Mouse (Mus musculus) monocyte, adult 5-6 weeks (primary cell): Measurements from ENCODE around the gene Ccdc24. TPM values are rescaled to one million over a fixed set of nuclear protein-coding genes. Genes with fewer than 3 reads are reported as not detected.
A peak's percentile ranks its signal among the peaks of the same experiment; 100 is the strongest.

Source experiments
- ATAC-seq: fragments of 153-309, 156-312 bp; replicated peaks from 2 replicates; pipeline ENCODE4 v1.8.0; 2017; ENCODE audit warnings: mild to moderate bottlenecking; ENCODE audit not compliant: low TSS enrichment, insufficient number of reproducible peaks, severe bottlenecking, poor library complexity, low FRiP score
- total RNA-seq: library from RNA; stranded (forward); fragments of 200-1000, 200-491, 200-594 nt; gene quantifications from 3 replicates; pipeline ENCODE4 v1.2.3, GENCODE M21; 2017

Ccdc24 gene
- total RNA-seq, 1 experiment from 2014 or later, result not detected

- ATAC-seq, result no peak
These were observed 23.0 kb upstream of the Ccdc24 start for GRCm38 (mm10) chr4:117895339-117895738.

DNA sequence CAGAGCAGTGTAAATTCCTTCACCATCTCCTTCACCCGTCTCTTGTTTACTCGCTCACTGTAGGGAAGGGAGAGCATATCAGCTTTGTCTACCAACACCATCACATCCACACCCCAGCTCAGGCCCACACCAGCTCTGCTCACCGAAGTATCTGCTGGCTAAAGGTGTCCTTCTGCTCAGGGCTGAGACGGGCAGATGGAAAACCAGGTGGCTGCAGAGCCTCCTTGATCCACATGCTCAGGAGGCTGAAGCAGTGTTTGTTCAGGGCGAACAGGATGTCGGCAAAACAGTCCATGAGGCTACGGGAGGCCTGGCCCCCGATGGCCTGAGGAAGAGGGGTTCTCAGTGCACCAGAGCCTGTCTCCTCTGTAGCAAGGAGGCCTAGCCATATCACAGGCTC lies 22.2 kb upstream of the Ccdc24 start:
- ATAC-seq, result no peak

DNA sequence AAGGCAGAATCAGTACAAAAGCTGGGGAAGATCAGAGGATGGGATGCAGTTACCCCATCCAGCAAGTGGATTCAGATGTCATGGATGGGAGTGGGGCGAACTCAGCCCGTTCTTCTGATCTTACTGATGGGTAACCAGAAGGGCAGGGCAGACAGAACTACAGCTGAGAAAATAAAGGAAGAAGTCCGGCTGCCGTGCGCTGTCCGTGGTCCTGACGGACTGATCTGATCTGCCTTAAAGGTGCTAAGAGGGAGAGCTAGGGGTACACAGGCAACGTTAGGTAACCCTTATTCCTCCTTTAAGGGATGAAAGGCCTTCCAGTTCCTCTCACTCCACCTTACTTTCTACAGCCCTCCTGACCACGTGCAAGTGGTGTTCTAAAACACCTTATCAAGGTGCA lies 21.0 kb upstream of the Ccdc24 start:
- no peak for ATAC-seq

DNA sequence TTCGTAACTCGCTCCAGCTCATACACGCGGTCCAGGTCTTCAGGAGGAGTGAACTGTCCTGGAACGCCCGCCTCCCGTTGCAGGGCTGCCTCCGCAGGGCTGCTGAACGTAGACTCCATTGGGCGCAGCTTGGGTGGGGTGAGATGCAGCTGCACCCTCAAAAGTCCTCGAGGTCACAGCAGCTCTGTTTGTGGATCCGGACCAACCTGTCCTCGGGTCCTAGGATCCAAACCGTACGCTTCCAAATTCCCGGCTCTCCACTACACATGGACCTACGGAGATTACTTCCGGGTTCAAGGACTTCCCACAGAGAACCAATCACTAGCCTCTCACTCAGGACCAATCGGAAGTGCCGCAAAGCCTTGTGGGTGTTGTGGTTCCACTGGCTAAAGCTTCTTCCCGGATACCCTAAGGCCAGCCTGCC lies 19.4 kb upstream of the Ccdc24 start, which contains the start of gene Dph2:
Dph2 (minus strand) TSS at position 295 of the 424 bp plus-strand sequence.
- peak; percentile 90 for ATAC-seq

DNA sequence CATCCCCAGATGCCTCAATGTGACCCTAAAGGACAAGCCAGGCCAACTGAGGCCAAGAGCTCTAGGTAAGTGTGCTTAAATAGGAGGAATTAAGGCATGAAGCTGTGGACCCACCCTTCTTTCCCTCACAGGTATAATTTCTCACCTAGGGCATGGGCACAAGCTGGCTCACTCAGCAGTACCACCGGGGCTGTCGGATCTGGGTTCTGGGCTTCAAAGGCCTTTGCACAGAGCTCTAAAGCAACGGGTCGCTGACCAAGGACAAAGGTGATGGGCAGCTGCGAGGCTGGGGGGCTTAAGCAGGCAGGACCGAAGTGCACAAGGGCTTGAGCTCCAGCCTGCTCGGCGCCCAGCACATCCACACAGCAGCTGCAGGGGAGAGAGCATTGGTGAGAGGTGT lies 18.4 kb upstream of the Ccdc24 start:
- ATAC-seq, result no peak

DNA sequence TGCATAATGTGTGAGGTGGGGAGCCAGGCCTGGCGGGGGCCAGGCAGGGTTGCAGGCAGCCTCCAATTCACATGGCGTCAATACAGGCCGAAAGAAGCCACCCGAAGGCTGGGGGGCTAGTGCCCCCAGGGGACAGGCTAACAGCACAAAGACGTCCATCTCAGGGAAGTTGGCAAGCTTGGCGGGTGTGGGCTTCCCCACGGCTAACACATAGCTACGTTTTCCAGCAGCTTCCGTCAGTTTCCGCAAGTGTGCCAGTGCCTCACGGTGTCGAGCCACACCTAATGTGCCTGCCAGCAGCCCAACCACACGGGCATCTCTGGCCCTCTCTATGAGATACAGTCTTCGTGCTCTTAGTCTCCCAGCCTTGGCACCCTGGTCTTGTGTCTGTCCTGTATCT lies 17.7 kb upstream of the Ccdc24 start:
- no peak for ATAC-seq

- no peak for ATAC-seq
These were observed 17.1 kb upstream of the Ccdc24 start for GRCm38 (mm10) chr4:117889471-117889870.

DNA sequence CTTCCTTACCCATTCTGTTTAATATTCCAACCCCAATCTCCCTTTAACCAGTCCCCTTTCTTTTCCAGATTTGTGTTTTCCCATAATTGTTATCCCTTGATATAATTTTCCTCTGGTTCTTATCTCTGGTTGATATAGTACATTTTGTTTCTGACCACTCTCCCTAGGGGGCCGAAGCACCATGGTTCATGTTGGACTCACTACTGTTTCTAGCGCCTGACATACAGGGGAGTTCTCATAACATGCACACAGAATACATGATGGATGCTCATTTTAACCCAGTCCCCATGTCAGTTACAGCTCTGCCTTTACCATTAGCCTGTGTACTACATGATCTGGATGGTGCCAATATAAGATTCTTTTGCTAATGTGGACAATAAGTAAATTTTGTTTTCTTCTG lies 15.6 kb upstream of the Ccdc24 start:
- ATAC-seq, result no peak

- ATAC-seq, result peak; percentile 65
These were observed 14.8 kb upstream of the Ccdc24 start, which contains the start of gene Atp6v0b for GRCm38 (mm10) chr4:117887133-117887532. Gene Atp6v0b, minus strand, starts transcription at chr4:117887333.

DNA sequence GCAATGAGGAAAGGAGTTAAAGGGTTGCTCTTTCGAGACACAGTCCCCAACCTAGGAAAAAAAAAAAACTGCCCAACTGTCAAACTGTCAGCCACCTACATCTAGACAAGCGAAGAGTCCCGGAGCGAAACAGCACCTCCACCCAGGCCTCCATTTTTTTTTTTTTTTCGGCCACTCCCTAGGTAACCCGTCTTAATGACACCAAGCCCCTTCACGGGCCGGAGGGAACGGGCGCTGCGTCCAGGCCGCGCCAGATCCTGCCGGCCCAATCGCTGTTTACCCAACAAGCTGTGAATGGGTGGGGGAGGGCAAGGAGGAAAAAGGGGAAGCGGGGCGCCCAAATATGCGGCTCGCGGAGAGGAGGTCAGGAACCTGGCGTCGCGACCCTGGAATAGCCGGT lies 14.3 kb upstream of the Ccdc24 start:
- ATAC-seq, result peak; percentile 32

DNA sequence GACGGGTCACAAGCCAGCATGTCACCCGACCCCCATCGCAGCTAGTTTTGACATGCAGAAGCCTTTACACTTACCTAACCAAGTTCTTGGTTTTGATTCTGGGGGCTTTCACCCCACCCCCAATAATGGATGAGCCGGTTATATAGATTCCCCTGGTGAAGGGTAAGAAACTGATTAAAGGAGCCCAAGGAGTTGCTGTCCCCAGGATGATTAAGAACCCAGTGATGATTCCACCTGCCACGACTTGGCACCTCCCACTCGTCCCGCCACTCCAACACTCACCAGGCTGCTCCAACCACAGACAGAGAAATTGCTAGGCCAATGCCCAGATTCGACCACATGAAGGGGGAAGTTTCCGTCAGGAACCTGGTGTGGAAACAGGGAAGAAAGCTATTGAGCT lies 13.6 kb upstream of the Ccdc24 start:
- no peak for ATAC-seq

- ATAC-seq, result no peak
These were observed 12.7 kb upstream of the Ccdc24 start for GRCm38 (mm10) chr4:117885093-117885492.

DNA sequence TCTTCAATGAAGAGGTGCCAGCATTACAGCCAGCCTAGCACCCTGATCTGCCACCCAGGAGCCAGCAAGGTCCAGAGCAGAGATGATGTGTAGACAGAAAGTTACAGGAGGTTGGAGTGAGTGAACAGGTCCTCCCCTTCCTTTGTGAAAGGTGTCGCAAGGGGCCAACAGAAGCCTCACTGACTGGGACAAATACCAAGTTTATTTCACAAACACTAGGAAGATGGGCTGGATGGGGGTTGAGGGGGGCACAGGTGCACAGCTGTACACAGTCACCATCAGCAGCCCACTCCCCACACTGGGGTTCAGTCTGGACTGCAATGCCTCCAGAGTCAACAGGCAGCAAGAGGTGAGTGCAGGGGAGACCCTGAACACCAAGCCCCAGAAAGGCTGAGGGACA lies 11.8 kb upstream of the Ccdc24 start:
- no peak for ATAC-seq

- no peak for ATAC-seq
These were observed 10.6 kb upstream of the Ccdc24 start, which contains the start of gene B4galt2 for GRCm38 (mm10) chr4:117882701-117883691. Gene B4galt2, minus strand, starts transcription at chr4:117883487.

DNA sequence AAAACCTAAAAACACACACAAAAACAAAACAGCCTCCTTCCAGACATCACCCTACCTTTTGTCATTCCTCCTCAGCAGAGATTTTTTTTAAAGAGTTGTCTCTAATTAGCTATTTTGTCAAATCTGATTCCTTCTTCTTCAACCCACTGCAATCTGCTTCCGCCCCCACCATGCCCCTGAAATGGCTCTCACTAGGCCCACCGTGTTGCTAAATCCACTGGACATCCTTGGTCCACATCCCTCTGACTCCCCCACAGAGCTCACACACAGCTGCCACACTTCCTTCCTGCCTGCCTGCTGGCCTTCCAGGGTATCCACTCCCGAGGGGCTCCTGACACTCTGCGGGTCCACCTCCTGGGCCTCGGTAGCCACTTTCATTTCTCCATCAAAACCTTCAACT lies 6.3 kb upstream of the Ccdc24 start:
- no peak for ATAC-seq

GRCm38 (mm10) chr4:117878301-117878700 lies 5.9 kb upstream of the Ccdc24 start:
- ATAC-seq, result no peak

DNA sequence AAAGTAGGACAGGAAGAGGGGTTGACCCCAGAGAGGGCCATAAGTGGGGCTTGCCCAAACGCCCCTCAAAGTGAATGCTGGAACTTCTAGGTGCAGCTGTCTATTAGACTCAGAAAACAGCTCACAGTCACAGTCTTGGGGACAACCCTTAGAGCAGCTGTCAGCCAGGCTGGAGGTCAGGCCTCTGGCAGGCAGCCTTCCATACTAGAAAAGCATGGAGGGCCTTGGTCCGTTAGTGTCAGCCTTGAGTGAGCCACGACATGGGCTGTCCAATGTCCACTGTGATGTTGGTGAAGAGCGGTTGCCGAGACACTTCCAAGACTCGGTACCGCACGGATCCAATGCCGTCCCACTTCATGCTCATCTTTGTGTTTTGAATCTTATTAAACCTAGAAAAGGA lies 1.3 kb upstream of the Ccdc24 start:
- no peak for ATAC-seq

DNA sequence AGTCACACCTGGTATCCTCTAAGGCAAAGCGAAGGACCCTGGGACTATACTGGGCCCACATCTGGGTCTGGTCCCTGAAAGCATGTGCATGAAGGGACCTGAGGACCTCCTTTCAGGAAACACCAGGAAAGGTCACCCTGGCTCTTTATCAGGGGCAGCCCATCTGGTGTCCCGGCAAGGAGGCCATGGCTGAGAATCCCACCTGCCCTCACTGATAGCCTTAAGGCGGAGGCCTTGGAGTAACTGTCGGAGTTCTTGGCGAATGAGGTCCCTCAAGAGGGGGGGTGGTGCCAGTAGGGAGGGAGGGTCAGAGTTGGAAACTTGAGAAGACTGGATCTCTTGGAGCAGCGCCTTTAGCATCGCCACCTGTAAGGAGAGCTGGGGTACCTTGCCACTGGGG lies 570 bp downstream of the Ccdc24 start:
- ATAC-seq, result no peak

GRCm38 (mm10) chr4:117870437-117870836 lies 1.9 kb downstream of the Ccdc24 start:
- no peak for ATAC-seq

DNA sequence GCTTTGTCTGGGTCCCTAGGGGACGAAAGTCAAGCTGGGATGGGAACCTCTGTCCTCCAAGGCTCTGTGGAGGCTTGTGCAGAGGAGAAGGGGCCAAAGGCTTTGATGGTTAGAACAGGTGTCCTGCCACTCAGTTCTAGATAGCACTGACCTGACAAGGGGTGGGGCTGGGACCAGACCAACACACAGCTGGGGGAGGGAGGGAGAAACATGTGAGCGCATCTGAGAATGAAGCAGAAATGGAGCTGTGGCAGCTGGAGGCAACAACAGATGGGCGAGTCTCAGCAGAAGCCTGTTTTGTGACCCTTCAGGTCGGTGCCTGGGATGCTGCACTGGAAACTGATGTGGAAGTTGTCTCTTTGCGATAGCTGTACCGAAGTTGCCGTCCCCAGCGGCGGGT lies 3.0 kb downstream of the Ccdc24 start:
- ATAC-seq, result no peak
